Mouse (Mus musculus) adrenal gland, adult 8-10 months (tissue): Measurements from ENCODE around the gene Ppp1r32. TPM values are rescaled to one million over a fixed set of nuclear protein-coding genes. Genes with fewer than 3 reads are reported as not detected.

Experiments
- DNase-seq: peaks from one replicate; pipeline ENCODE4 v3.0.0; 2022
- total RNA-seq, 4 experiments: library from RNA; stranded (reverse); gene quantifications; 2 replicates each; pipeline ENCODE4 v1.2.4; 2022

Ppp1r32 gene
- 1 to 10 TPM in 2 of 4 experiments, under 1 TPM in 2; 0.52 to 2.2 (median 1.0) TPM for total RNA-seq

GRCm38 (mm10) chr19:10482703-10483102 lies at the start of gene Ppp1r32:
TSS of gene Ppp1r32 (minus strand) at chr19:10482928.
- no peak for DNase-seq

DNA sequence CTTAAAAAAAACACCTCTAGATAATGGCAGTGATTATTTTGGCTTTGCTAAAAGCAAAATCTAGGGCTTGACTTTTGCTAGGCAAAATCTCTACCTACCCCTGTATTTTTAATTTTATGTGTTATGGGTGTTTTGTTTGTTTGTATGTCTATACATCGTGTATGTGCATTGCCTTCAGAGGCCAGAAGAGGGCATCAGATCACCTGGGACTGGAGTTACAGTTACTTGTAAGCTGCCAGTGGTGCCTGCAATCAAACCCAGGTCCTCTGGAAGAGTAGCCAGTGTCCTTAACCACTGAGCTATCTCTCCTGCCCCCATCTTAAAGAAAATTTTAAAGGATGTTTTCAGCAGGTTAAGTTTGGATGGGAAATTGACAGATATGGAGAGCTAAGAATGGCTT lies 47.4 kb upstream of the Ppp1r32 start:
- DNase-seq: no peak

DNA sequence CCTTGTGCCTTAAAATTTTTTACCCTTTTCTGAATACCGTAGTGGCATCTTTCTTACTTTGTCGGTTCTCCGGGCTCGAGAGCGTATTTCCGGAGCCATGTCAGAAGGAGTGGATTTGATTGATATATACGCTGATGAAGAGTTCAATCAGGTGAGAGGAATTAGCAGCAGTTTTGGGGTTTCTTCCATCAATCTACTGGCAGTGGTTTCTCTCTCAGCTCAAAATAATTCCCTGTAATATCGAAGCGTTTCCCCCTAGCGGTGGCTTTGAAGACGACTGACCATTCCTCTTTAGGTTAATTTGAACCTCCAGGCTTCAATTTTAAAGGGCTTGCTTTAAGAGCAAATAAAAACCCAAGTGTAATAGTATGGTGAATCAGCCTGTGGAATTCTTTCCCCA lies 43.2 kb upstream of the Ppp1r32 start, which contains the start of gene Sdhaf2:
Gene Sdhaf2, minus strand, starts transcription at position 233 of the 400 bp plus-strand sequence.
- no peak for DNase-seq

- peak; percentile 89 for DNase-seq
Observed at GRCm38 (mm10) chr19:10525106-10525901, 42.6 kb upstream of the Ppp1r32 start, which contains the start of gene Cpsf7. TSS of gene Cpsf7 (plus strand) at chr19:10525266.

DNA sequence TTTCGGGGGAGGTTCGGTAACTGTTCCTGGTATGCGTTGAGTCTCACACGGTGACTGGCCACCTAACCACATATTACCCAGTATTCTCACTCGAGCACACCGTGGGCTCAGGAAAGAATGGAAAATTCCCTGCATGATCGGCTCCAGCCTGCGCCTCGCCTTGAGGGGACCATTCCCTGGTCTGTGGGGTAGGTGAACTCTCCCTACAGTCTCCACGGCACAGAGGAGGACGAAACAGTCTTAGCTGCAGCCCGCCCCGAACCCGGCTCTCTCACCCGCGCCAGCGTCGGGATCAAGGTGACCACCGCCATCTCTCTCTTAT lies 42.0 kb upstream of the Ppp1r32 start:
- DNase-seq: no peak

- DNase-seq: no peak
Observed at GRCm38 (mm10) chr19:10523483-10524080, 40.9 kb upstream of the Ppp1r32 start.

GRCm38 (mm10) chr19:10521926-10522325 lies 39.2 kb upstream of the Ppp1r32 start:
- no peak for DNase-seq

DNA sequence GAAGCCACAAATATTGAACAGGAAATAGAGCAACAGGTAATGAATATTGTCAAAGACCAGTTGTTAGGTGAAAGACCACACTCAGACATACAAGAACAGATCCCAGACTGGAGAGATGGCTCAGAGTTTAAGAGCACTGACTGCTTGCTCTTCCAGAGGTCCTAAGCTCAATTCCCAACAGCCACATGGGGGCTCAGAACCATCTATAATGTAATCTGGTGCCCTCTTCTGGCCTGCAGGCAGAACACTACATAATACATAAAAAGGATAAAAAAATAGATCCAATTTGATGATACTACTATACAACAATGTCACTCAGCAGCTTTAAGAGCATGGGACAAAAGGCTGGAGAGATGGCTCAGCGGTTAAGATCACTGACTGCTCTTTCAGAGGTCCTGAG lies 37.6 kb upstream of the Ppp1r32 start:
- DNase-seq: no peak

DNA sequence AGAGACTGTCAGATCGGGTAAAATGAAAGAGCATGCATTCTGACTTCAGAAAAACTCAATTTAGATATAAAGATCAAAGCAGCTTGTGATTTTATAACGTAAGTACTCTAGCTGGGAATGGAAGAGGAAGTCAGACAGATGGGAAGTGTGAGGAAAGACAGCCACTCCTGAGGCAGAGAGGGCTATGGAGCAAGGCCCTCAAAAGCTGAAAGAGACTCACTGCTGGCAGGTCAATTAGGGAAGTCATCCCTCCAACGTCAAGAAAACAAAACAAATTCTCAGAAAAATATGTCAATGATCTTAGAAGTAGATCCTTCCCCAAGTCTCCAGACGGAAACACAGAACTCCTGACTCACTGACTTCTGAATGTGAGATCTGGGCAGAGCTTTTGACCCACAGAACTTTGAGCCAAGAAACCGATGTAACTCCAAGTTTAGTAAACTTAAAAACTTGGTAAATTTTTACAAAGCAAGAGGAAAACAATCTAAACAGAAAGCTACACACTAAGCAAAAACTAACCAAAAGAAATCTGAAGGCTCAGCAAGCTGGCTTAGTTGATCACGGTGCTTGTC lies 28.1 kb upstream of the Ppp1r32 start:
- DNase-seq: no peak

DNA sequence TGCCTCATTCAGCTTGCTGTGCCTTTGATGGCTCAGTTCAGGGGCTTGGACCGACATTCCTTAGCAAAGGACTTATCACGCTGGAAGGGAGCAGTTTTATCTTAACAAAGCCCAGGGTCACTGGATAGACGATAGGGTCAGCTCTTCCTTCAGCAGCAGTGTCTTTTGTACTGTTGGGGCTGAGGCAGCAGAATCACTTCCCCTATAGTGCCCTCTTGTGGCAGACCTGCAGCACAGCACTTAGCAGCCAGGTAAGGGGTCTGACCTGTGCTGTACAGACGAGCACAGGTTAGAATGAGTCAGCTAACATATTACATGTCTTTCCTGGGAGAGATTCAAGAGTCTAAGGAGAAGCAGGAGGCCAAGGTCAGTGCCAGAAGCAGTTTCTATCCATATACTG lies 19.8 kb upstream of the Ppp1r32 start:
- no peak for DNase-seq

DNA sequence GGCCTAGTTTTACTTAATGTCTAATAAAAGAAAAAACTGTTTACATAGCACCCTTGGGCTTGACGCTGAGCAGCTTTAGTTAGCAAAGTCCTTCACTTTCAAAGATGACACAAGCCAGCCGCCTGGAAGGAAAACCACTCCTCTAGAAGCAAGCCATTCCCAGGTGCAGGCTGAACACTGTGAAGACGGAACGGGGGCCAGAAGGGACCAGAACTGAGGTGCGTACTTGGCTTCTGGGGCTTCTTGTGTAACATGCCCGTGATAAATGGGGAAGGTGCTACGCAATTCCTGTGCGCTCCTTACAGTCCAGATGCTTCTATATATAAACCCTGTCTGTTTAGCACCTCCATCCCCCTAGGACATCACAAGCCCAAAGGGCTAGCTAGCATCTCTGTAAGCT lies 17.9 kb upstream of the Ppp1r32 start:
- DNase-seq: no peak

DNA sequence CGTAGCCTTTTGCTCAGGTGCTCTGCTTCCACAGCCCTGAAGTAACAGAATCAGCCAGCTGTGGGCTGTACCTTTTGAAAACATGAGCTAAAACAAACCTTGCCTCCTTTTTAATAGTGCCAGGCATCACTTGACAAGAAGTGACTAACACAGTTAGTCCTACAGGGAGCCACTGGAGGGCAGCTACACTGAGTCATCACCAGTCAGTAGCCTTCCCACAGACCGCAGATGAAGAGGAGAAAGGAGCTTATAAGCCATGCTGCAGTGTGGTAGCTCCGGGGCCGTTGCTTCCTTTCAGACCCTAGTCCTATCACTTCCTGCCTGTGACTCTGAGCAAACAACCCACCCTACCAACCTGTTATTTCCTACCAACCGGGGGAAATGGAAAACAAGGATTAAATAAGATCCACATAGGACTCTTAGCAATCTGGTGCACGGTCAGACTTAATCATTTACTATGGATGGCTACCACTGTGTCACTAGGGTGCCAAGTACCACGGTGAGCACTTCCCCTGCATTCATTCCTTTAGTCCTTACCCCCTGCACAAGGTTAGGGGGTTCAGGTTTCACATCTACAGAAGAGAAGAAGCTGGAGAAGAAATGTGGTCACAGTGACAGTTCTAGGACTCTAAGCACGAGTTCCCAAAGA lies 14.9 kb upstream of the Ppp1r32 start:
- DNase-seq: no peak

- DNase-seq: no peak
Observed at GRCm38 (mm10) chr19:10496976-10497375, 14.2 kb upstream of the Ppp1r32 start.

GRCm38 (mm10) chr19:10495670-10496069 lies 12.9 kb upstream of the Ppp1r32 start:
- peak; percentile 38 for DNase-seq

GRCm38 (mm10) chr19:10486264-10486738 lies 3.6 kb upstream of the Ppp1r32 start:
- peak; percentile 30 for DNase-seq

GRCm38 (mm10) chr19:10479541-10479940 lies 3.2 kb downstream of the Ppp1r32 start:
- no peak for DNase-seq

GRCm38 (mm10) chr19:10473779-10474178 lies 8.9 kb downstream of the Ppp1r32 start:
- DNase-seq: no peak

- no peak for DNase-seq
Observed at GRCm38 (mm10) chr19:10472958-10473357, 9.8 kb downstream of the Ppp1r32 start.

DNA sequence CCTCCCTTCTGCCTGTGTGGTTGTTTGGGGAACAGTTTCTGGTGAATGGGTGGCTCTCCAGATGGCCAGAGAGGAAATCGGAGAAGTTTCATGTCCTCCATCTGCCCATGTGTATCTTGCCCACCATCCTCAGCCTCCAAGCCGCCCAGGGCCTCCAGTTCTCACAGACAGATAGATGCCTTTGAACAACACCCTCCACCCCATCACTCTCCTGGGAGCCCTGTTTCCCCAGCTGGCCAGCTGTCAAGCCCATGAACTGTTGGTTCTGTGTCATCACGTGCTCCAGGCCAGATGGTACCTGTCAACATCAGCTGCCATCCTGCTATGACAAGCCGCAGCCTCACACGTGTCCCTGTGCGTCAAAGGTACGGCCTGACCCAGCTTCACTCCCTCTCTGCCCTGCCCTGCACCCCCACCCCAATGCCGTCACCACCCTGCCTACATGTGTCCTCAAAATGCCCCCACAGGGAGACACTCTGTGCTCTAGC lies 13.5 kb downstream of the Ppp1r32 start:
- DNase-seq: peak; percentile 32

DNA sequence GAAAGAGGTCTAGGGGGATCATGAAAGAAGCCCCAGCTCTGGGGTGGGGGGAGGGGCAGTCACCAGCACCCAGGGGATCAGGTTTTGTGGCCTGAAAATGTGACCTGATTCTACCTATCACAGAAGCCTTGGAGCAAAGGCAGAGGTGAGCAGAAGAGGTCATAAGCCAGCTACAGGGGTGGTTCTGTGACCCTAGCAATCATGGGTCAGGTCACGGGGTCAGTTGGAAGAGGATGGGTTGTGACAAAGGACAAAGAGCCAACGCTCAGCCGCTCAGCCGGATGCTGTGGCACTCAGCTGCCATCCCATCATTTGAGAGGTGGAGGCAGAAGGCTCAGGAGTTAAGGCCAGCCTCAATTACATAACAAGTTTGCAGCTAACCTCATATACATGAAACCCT lies 18.3 kb downstream of the Ppp1r32 start:
- no peak for DNase-seq

DNA sequence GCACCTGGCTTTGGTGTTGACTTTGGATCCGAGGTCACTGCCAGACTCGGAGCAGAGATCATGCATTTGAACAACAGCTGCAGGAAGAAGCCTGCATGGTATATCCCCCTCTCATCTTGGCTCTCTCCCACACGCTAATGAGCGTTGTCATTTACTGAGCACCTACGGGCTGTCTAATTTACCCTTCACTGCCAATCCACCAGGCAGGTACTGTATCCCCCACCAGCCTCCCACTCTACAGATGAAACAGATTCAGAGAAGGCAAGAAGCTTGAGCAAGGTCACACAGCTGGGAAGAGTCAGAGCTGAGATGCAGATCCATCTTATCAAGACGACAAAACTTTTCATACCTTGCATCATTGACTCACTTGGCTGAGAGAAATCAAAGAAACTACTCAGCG lies 21.1 kb downstream of the Ppp1r32 start:
- DNase-seq: no peak

DNA sequence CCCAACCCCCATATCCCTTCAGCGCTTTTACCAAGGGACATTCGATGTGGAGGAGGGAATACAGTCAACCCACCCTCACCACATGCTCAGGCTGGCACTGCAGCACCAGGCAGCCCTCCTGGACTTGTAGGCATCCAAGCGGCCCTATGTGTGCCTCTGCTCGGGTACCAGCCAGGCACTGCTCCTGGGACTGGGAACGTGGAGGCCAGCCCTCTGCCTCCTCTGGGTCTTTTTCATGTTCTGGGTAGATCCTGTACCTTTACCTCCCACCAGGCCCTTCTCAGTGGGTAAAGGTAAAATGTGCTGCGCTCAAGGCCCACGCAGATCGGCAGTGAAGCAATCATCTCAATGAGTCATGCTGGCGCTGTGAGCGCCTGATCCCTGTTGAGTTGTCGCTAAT lies 22.8 kb downstream of the Ppp1r32 start:
- DNase-seq: no peak

GRCm38 (mm10) chr19:10458096-10458495 lies 24.6 kb downstream of the Ppp1r32 start:
- DNase-seq: no peak
